Mouse (Mus musculus) heart, postnatal 4 days (tissue): Measurements from ENCODE around the gene Nub1. TPM values are rescaled to one million over a fixed set of nuclear protein-coding genes. Genes with fewer than 3 reads are reported as not detected.
"Not testable (repeated sequence)": the region's sequence is repeated elsewhere in the genome, so short reads cannot be mapped to it uniquely, and the experiment has no call there.

ENCODE experiments used
- DNase-seq: peaks from one replicate; pipeline ENCODE4 v3.0.0; 2021
- total RNA-seq, 2 experiments: library from RNA; stranded (reverse); gene quantifications; 2 replicates each; pipeline ENCODE4 v1.2.3; 2021

The Nub1 gene
- 10 to 100 TPM; 24.5 to 24.6 TPM for total RNA-seq

DNA sequence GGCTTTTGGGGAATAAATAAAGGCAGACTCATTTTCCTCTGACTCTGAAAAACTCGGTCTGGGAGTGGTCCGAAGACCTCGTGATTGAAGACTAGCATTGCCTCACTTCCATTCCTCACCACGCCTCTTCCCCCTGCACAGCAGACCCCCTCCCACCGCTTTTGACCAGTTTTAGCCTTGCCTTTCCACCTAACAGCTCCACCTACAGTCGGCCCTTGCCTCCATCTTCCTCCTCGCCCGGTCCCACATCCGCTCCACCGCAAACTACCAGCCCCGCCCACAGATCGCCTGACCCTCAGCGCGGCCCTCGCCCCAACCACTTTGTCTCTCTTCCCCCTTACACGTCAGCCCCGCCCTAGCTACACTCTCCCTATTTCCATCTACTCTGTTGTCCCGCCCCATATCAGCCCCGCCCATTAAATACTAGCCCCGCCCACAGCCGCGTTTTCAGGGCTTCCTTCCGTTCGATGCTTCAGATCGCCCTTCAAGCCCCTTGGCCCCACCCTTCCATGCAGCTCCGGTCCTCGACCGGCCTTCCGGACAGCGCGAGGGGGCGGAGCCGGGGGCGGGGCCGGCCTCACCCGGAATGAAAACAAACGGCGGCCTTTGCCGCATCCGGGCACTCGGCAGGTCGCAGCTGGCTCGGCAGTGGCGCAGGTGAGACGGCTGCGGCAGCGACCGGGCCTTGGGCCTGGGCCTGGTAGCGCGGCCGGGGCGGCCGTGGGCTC is at the start of gene Nub1:
TSS of gene Nub1 (plus strand) at position 167 of the 728 bp plus-strand sequence.
- DNase-seq, result peak; percentile 99

DNA sequence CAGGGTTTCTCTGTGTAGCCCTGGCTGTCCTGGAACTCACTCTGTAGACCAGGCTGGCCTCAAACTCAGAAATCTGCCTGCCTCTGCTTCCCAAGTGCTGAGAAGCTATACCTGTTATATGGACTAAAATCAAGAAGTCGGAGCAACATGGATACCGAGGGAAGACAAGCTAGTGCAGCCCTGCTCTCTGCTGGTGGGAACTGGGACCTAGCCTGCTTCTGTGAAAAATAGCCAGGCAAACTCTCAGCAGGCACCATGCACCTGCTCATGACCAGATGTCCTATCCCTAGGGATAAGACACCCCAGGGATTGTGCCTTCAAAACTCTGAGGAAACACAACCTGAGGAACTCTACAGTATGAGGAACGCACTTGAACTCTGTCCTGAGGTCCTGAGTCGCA is 48.3 kb upstream of the Nub1 start:
- no peak for DNase-seq

DNA sequence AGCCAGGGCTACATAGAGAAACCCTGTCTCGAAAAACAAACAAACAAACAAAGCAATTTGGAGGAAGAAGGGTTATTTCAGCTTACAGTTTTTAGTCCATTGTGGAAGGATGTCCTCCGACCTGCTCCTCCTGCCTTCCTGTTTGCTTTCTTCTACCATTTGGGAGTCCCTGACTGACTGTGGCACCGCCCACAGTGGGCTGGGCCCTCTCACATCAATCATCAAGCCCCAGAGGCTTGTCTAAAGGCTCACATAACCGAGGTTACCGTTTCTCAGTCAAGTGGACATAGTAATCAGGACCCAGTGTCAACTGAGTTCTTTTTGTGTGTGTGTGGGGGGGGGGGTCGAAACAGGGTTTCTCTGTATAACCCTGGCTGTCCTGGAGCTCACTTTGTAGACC is 47.2 kb upstream of the Nub1 start:
- no peak for DNase-seq

DNA sequence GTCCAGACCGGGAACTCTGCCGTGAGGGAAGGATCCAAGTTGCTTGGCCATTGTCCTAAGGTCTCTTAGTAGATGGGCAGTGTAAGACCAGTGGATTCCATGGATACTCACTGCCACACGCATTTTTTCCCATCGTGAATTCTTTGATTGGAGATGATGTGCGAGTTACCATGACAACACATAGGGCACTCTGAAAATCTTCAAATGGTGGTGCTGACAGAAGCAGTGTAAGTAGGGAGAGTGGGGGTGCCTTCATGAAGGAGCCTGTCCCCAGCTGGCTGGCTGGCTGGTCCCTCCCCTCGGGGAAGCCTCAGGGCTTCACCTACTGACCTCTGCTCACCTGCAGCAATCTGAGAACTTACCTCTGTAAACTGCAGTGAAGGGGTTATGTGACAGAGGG is 46.3 kb upstream of the Nub1 start:
- no peak for DNase-seq

DNA sequence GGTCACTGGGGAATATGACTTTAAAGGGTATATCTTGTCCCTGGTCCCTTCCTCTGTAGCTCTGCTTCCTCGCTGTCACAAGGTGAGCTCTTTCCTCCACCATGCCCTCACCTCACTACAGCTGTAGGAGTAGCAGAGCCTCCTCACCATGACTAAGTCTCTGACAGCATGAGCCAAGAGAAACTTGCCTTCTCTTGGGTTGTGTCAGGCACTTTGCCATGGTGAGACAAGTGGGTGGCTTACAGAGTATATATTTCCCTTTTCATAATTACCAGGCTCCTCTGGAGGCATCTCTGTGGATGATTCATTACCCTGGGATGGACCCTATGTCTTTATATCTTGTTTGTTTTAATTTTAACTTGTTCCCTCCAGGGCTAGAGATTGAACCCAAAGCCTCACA is 39.9 kb upstream of the Nub1 start:
- no peak for DNase-seq

DNA sequence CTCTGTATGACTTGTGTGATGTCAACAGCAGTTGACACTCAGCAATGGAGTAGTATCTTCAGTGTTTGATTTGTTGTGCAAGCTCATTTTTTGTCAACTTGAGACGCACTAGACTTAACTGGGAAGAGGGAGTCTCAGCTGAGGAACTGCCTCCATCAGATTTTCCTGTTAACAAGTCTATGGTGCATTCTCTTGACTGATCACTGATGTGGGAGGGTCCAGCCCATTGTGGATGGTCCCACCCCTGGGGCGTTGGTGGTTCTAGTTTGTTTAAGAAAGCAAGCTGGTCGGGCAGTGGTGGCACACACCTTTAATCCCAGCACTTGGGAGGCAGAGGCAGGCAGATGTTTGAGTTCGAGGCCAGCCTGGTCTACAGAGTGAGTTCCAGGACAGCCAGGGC is 36.1 kb upstream of the Nub1 start:
- no peak for DNase-seq

DNA sequence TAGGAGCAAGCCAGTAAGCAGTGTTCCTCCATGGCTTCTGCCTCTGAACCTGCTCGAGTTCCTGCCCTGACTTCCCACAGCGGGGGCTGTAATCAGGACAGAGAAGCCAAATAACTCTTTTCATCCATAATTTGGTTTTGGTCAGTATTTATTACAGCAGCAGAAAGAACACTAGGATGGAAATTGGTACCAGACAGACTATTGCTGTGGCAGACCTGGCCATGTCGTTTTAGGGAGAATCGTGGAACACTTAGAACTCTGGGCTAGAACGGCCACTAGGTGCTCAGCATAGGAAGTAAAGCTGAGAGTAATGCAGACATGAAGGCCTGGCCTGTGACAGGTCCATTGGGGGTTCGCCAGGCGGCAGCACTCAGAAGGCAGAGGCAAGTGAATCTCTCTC is 35.6 kb upstream of the Nub1 start:
- no peak for DNase-seq

DNA sequence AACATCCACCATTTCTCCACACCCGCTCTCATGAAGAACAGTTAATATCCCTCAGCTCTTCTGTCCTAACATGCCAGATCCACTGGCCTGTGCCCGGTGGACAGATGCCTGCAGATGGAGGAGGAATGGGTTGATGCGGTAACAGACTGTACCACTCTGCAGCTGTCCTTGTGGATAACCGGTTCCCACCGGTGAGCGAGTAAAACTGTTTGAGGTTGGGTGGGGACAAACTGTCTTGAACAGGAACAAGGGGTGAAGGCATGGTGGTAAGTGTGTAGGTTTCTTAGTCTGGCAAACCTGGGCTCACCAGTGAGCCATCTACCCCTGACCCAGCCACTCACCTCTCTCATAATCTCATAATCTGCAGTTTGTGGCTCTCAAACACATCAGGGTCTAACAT is 34.0 kb upstream of the Nub1 start:
- DNase-seq, result no peak

DNA sequence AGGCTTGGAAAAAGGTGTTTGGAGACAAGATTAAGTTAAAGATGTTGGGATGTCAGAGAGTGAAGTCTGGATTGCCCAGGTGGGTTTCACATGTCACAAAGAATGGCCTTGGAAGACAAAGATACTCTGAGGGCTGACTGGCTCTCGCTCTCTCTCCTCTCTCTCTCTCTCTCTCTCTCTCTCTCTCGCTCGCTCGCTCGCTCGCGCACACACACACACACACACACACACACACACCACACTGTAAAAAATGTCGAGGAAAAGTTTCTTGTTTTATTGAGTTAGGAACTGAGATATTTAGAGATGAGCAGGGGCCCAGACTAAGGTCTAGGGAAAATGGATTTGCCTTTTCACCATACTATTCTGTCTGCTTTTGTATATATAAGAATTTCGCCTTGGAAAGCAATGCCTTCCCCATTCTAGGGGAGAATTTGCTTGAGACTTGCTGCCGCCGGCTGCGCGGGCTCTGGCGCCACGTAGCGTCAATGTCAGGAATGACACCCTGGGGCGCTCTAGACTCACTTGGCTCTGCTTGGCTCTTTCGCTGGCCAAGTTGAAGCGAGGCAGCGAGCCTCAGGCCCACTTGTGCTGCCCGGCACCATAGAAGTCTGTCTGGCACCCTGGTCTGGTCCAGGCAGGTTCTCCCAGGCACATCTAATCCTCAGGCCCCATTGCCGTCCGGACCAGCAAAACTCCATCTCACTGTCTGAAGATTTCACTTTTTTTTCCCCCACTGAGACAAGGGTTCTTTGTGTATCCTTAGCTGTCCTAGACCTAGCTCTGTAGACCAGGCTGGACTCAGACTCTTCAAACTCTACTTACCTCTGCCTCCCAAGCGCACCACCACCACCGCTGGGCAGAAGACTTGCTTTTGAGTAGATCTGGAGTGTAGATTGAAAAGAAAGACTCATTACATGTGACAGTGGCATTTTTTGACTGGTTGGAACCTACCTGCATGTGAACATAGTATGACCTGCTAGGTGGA is 33.3 kb upstream of the Nub1 start:
- DNase-seq, result peak; percentile 93

DNA sequence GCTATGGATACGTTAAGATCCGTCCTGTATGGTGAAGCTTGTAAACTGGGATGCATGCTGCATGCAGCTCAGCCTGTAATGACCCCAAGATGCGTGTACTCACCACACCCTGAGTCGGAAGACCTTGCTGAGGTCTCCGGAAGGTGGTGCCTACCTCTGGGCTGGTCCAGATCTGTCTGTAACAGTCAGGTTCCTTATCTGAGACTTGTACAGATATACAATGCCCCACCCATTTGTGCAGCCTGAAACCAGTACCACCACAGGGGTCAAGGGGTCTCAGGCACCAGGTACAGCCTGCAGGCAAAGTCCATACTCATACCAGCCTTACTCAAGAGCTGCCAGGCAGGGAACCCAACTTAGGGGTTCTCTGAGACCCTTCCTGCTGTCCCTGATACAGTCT is 32.6 kb upstream of the Nub1 start:
- DNase-seq, result no peak

DNA sequence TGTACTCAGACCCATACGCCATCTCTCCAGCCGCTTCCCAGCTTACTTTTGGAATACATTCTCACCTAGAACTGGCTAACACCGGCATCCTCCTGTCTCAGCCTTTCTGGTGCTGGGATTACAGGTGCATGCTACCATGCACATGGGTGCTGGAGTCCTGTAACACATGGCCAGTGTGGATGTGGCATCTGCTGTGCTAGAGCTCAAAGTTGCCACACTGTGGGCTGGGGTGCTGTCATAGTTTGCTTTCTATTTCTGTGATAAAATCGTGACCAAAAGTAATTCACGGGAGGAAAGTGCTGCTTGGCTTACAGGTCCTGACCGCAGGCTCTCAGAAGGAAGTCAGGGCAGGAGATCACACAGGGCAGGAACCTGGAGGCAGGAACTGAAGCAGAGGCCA is 30.8 kb upstream of the Nub1 start:
- no peak for DNase-seq

DNA sequence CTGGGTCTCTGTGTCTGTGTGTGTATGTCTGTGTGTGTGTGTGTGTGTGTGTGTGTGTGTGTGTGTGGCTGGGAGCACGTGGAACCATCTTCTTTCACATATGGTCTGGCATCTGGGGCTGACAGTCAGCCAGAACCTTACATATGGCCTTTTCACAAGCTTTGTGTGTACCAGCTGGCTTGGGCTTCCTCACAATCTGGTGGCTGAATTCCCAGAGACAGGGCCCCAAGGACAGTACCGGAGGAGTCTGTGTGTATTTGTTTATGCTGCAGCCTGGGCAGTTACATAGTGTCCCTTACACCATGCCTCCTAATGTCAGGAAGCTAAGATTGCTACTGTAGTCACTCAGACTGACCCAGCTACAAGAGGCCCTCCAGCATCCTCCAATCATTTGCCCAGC is 28.2 kb upstream of the Nub1 start:
- DNase-seq, result peak; percentile 23

DNA sequence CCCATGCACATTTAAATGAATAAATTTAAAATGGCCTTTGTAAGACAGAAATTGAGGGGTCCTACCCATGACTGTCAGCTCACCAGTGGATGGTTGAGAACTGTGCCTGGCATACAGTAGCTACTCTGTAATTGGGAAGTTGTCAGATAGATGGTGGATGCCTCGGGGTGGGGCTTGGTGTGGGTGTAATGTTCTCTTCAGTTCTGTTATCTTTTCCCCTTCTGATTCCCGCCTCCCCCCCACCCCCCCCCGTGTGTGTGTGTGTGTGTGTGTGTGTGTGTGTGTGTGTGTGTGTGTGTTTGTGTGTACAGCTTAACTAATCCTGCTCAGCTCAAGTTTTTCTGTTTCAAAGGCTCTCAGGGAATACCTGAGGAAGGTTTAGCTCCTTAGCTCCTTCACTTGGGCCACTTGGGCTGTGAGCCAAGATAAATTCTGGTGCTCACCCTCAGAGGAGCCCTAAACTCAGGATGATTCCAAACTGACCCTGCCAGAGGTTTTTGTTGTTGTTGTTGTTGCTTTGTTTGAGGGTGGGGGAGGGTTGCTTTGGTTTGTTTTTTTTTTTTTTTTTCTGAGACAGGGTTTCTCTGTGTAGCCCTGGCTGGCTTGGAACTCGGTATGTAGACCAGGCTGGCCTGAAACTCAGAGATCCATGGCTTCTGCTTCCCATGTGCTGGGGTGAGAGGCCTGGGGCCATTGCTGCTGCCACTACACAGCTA is 25.5 kb upstream of the Nub1 start:
- DNase-seq, result no peak

DNA sequence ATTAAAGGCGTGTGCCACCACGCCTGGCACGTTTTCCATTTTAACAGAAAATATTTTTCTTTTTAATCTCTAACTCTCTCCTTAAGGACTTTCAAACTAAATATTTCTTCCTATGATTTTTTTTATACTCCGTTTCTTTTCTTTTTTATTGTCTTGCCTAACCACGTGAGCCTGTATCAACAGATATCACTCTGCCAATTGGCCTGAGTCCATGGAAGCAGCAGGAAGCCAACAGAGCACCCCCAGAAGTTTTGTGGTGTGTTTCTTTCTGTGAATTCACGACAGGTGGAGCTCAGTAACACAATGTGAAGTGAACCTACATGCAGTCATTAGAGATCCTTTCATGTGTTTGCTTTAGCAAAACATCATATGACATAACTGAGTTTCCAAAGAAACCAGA is 23.9 kb upstream of the Nub1 start:
- no peak for DNase-seq

DNA sequence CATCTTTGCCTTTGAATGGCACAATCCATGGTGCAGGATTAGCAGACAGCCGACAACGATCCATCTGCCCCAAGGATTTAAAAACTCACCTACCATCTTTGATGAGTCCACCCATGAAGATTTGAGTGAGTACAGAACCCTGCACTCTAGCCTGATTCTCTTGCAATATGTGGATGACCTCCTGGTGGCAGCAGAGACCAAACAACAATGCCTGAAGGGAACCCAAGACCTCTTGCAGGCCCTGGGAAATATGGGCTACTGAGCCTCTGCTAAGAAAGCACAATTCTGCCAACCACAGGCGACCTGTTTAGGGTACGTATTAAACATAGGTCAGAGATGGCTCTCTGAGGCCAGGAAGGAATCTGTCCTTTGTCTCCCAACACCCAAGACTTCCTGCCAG is 11.1 kb upstream of the Nub1 start:
- peak; percentile 88 for DNase-seq

DNA sequence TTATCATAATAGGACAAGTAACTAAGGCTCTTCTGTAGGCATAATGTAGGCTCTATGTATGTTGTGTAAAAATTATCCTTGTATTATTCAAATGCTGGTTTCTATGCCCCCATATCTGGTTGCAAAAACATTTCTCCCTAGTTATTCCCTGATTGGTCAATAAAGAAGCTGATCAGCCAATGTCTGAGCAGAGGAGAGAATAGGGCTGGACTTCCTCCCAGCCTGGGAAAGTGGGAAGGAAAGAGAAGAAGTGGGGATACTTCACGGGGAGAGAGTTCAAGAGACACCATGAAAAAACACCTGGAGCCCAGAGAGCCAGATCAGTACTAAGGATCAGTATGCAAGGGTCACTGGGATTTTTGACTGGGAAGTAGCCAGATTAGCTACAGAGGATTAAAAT is 3.9 kb upstream of the Nub1 start:
- DNase-seq, result no peak

DNA sequence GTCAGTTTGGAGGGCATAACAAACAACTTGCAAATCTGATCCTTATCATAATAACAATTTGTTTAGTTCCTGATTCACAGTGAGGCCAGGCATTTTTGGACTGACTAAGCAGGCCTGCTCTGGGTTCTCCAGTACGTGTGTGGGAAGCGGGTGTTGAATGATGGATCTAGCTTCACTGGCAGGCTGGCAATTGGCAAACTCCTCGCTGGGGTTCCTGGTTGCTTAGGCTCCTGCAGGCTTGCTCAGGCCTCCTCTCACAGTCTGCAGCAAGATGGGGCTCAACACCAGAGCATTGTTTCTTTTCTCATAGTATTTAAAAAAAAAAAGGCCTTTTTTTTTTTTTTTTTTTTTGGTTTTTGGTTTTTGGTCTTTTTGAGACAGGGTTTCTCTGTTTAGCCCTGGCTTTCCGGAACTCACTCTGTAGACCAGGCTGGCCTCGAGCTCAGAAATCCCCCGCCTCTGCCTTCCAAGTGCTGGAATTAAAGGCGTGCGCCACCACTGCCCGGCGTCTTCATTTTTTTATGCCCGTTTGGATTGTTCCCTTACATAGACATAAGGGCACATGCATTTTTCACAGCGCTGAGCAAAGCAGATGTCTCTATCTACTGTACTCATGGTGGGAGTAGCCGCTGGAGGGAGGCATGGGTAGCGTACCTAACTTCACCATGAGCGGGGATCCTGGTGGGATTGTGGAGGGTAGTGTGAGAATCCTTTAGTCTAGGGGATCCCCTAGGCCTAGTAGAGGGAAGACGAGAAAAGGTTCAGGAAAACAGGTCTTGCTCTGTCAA is 560 bp upstream of the Nub1 start:
- peak; percentile 42 for DNase-seq

DNA sequence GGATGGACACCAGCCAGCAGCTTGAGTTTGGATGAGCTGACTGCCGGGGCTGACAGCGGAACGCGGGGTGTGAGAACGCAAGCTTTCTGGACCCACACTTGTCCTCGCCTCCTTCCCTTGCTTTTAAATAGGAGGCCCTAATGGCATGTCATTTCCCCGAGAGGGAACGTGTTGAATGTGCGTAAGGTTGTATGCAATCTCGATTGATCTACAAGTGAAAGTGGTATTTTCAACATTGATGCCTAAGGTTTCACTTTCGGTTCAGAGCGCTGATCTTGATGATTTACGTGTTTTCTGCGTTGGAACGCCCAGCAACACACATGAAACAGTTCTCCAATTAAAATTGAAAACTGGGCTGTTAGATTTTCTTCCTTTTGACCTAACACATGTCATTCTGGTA is 844 bp downstream of the Nub1 start:
- no peak for DNase-seq

DNA sequence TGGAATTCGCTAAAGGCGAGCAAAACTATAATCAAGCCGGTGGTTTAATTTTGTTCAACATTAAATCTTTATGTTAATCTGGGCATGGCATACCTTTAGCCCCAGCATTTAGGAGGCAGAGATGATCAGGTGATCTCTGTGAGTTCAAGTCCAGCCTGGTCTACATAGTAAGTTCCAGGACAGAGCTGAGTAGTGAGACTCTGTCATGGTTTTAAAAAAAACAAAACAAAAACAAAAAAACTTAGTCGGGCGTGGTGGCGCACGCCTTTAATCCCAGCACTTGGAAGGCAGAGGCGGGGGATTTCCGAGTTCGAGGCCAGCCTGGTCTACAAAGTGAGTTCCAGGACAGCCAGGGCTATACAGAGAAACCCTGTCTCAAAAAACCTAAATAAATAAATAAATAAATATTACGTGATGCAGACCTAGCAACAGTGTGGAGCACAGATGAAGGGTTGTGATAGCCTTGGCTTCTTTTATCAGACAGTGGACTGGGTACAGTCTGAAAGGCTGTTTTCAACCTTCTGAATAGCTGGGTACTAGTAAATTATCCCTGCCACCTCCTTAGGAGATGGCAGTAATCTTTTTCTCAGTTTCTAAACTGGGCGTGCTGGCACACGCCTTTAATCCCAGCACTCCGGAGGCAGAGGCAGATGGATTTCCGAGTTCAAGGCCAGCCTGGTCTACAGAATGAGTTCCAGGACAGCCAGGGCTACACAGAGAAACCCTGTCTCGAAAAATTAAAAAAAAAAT is 1.5 kb downstream of the Nub1 start:
- DNase-seq, result not testable (repeated sequence)

DNA sequence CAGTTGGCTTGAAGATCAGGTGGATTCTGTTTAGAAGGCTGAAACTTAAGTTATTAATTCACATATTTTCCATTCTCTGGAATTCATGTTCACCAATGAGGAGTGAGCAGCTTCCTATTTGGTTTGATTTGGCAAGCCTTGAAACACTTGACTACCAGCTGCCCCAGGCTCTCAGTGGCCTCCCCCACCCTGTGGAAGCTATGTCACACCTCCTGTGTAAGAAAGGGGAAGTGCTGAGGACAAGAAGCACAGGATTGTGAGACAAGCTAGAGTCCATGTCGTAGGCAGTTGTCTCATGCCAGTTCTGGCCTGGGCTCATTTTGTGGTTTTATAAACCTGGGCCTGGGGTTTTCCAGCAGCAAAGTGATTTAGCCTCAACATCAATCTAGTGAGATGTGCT is 2.4 kb downstream of the Nub1 start:
- no peak for DNase-seq

DNA sequence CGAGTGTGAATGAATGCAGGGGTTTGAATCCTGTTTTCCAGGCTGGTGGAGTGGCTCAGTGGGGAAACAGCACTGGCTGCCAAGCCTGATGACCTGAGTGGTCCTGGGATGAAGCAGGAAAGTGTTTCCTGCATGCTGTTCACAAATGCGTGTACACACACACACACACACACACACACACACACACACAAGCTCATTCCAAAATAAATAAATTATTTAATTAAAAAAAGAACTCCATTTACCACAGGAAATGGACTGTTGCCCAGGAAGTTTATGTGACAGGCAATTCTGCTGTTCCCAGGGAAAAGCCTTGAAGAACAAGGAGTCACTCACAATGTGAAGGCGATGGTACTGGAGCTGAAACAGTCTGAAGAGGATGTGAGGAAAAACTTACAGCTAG is 11.4 kb downstream of the Nub1 start:
- no peak for DNase-seq

DNA sequence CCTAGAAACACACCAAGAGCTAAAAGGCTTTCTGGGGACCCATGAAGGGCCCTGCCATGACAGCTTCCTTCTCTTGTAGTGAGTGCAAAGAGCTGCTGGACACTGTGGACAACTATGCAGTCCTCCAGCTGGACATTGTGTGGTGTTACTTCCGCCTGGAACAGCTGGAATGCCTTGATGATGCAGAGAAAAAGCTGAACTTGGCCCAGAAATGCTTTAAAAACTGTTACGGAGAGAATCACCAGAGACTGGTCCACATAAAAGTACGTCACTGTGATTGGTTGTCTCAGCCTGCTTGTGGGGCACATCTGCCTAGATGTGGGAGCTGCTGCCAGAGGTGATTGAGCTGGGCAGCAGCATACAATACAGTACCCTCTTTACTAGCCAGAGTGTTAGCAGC is 15.9 kb downstream of the Nub1 start:
- peak; percentile 28 for DNase-seq
